Mouse (Mus musculus) midbrain, embryonic 15.5 days (tissue): Measurements from ENCODE around the gene Ugt1a10. TPM values are rescaled to one million over a fixed set of nuclear protein-coding genes. Genes with fewer than 3 reads are reported as not detected.
"Not testable (repeated sequence)": the region's sequence is repeated elsewhere in the genome, so short reads cannot be mapped to it uniquely, and the experiment has no call there.

Source experiments
- ATAC-seq: fragments of 200-750 bp; cut with Nextera tagmentation; replicated peaks from 2 replicates; pipeline ENCODE4 v1.8.0; 2017; ENCODE audit warnings: moderate TSS enrichment
- H3K27ac ChIP-seq: fragments of 300-500 bp; sonication (generic); 2 replicates; pipeline ENCODE4 v1.5.1; 2015; ENCODE audit warnings: mild to moderate bottlenecking, inconsistent platforms
- H3K27me3 ChIP-seq: fragments of 300-500 bp; sonication (generic); replicated peaks from 2 replicates; pipeline ENCODE4 v1.6.1; 2015; ENCODE audit warnings: inconsistent platforms
- H3K36me3 ChIP-seq: fragments of 300-500 bp; sonication (generic); replicated peaks from 2 replicates; pipeline ENCODE4 v1.6.1; 2015; ENCODE audit warnings: inconsistent platforms
- H3K4me1 ChIP-seq: fragments of 300-500 bp; sonication (generic); 2 replicates; pipeline ENCODE4 v1.6.1; 2015; ENCODE audit warnings: inconsistent platforms
- H3K4me2 ChIP-seq: fragments of 300-500 bp; sonication (generic); 2 replicates; pipeline ENCODE4 v1.6.1; 2015; ENCODE audit warnings: inconsistent platforms, mild to moderate bottlenecking, moderate library complexity
- H3K4me3 ChIP-seq: fragments of 300-500 bp; sonication (generic); 2 replicates; pipeline ENCODE4 v1.5.1; 2015; ENCODE audit warnings: mild to moderate bottlenecking, inconsistent platforms
- H3K9ac ChIP-seq: fragments of 300-500 bp; sonication (generic); 2 replicates; pipeline ENCODE4 v1.6.1; 2015; ENCODE audit warnings: mild to moderate bottlenecking, inconsistent platforms
- H3K9me3 ChIP-seq: fragments of 300-500 bp; sonication (generic); 2 replicates; pipeline ENCODE4 v1.6.1; 2016; ENCODE audit warnings: inconsistent platforms
- WGBS: fragments of 180-500 bp; shearing (Covaris S2); methylation state at CpG from one replicate; pipeline ENCODE4 v1.1.7; 2015; ENCODE audit warnings: mixed read lengths; 5-methylcytosine and 5-hydroxymethylcytosine counted together
- polyA plus RNA-seq: library from polyadenylated mRNA; unstranded; fragments of >200 nt; fragmentation: Nextera tagmentation; extraction: Ambion mirVana; gene quantifications from 2 replicates; pipeline ENCODE4 v1.2.1, GENCODE M21; 2015

The Ugt1a10 gene
- polyA plus RNA-seq, 1 experiment from 2014 or later, result not detected

DNA sequence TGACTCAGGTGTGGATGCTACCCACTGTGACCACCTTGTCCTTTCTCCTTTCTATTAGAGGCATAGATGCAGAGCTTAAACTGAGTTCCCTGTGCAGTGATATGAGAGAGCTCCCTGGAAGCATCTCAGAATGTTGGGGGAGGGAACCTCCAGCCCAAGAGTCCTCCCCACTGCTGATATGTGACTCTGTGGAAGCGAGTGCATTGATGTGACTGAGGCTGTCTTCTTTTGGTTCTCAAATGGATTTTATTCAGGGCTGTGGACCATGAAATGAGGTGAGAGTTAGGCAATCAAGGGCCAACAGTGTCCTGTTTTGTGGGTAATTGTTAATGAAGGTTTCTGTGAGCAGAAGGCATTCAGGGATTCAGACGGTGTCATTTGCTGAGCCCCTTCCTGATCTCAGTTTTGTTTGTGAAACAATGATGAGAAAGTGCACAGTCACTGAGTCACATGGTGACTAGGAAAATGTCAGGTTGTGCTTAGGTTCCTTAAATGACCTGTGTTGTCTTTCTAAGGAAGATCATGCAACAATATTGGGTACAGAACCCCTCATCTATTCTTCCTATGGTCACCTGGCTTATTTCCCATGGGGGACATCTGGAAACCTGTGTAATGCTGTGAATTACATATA, 11.4 kb downstream of the Ugt1a10 start:
- H3K36me3 ChIP-seq, H3K4me1 ChIP-seq, H3K27ac ChIP-seq, H3K27me3 ChIP-seq, H3K9me3 ChIP-seq, H3K9ac ChIP-seq, H3K4me3 ChIP-seq, H3K4me2 ChIP-seq, ATAC-seq: not testable (repeated sequence)
- WGBS, result 54% methylated on average over 2 of the region's 2 CpGs

GRCm38 (mm10) chr1:88070495-88070894, 15.3 kb downstream of the Ugt1a10 start, which contains the start of gene Ugt1a9:
Gene Ugt1a9 (plus strand): TSS chr1:88070800.
- Histone ChIP-seq H3K4me2 (no peak within 1 kb of the TSS), H3K9ac (no peak within 1 kb of the TSS), H3K27ac (no peak within 1 kb of the TSS), H3K4me1 (no peaks in the 10 kb centered on the region), H3K4me3 (no peak within 1 kb of the TSS), H3K9me3 (no peaks in the 10 kb centered on the region), H3K36me3 (no peaks in the 10 kb centered on the region), H3K27me3 (no peaks in the 10 kb centered on the region)
- WGBS, result 82% methylated on average over 2 of the region's 2 CpGs
- ATAC-seq, result no peak

GRCm38 (mm10) chr1:88070902-88071301, 15.7 kb downstream of the Ugt1a10 start:
- Histone ChIP-seq H3K9ac (no peak overlapping the region), H3K9me3 (no peaks in the 10 kb centered on the region), H3K4me3 (no peak overlapping the region), H3K4me1 (no peaks in the 10 kb centered on the region), H3K4me2 (no peak overlapping the region), H3K27ac (no peak overlapping the region), H3K36me3 (no peaks in the 10 kb centered on the region), H3K27me3 (no peaks in the 10 kb centered on the region)
- no peak for ATAC-seq
- 88% methylated on average over 4 of the region's 4 CpGs for WGBS

GRCm38 (mm10) chr1:88074471-88074870, 19.3 kb downstream of the Ugt1a10 start:
- H3K4me2 ChIP-seq, result no peak overlapping the region
- no peaks in the 10 kb centered on the region for H3K4me1 ChIP-seq
- H3K27ac ChIP-seq, result no peak overlapping the region
- H3K36me3 ChIP-seq, result no peaks in the 10 kb centered on the region
- no peaks in the 10 kb centered on the region for H3K9me3 ChIP-seq
- no peak for ATAC-seq
- WGBS, result 91% methylated on average over 2 of the region's 2 CpGs
- H3K9ac ChIP-seq, result no peak overlapping the region
- no peak overlapping the region for H3K4me3 ChIP-seq
- H3K27me3 ChIP-seq, result no peaks in the 10 kb centered on the region

GRCm38 (mm10) chr1:88077128-88077527, 21.9 kb downstream of the Ugt1a10 start:
- H3K4me1 ChIP-seq, result no peaks in the 10 kb centered on the region
- H3K9me3 ChIP-seq, result no peaks in the 10 kb centered on the region
- H3K9ac ChIP-seq, result no peak overlapping the region
- no peak overlapping the region for H3K4me2 ChIP-seq
- H3K4me3 ChIP-seq, result no peak overlapping the region
- no peaks in the 10 kb centered on the region for H3K27me3 ChIP-seq
- ATAC-seq, result no peak
- no peaks in the 10 kb centered on the region for H3K36me3 ChIP-seq
- H3K27ac ChIP-seq, result no peak overlapping the region
- 94% methylated on average over 1 of the region's 1 CpGs for WGBS

GRCm38 (mm10) chr1:88081670-88082069, 26.5 kb downstream of the Ugt1a10 start:
- ATAC-seq, result no peak
- H3K4me2 ChIP-seq, result no peak overlapping the region
- no peaks in the 10 kb centered on the region for H3K27me3 ChIP-seq

GRCm38 (mm10) chr1:88086125-88086524, 30.9 kb downstream of the Ugt1a10 start:
- Histone ChIP-seq H3K27ac (no peak overlapping the region), H3K4me3 (no peak overlapping the region), H3K27me3 (no peaks in the 10 kb centered on the region), H3K4me2 (no peak overlapping the region), H3K9me3 (no peaks in the 10 kb centered on the region), H3K9ac (no peak overlapping the region), H3K4me1 (no peaks in the 10 kb centered on the region), H3K36me3 (no peaks in the 10 kb centered on the region)
- 81% methylated on average over 1 of the region's 1 CpGs for WGBS
- no peak for ATAC-seq

More at GRCm38 (mm10) chr1:88081670-88082069, 26.5 kb downstream of the Ugt1a10 start:
- Histone ChIP-seq H3K36me3 (no peaks in the 10 kb centered on the region), H3K9ac (no peak overlapping the region), H3K9me3 (no peaks in the 10 kb centered on the region), H3K27ac (no peak overlapping the region), H3K4me1 (no peaks in the 10 kb centered on the region), H3K4me3 (no peak overlapping the region)
- 91% methylated on average over 1 of the region's 1 CpGs for WGBS

GRCm38 (mm10) chr1:88087513-88087912, 32.3 kb downstream of the Ugt1a10 start, which contains the start of gene Ugt1a8:
Gene Ugt1a8 (plus strand): TSS chr1:88087813.
- no peak within 1 kb of the TSS for H3K4me3 ChIP-seq
- H3K27me3 ChIP-seq, result no peaks in the 10 kb centered on the region
- no peak for ATAC-seq
- H3K4me1 ChIP-seq, result no peaks in the 10 kb centered on the region
- H3K9ac ChIP-seq, result no peak within 1 kb of the TSS
- 84% methylated on average over 3 of the region's 3 CpGs for WGBS
- no peaks in the 10 kb centered on the region for H3K36me3 ChIP-seq
- no peak within 1 kb of the TSS for H3K27ac ChIP-seq
- H3K9me3 ChIP-seq, result no peaks in the 10 kb centered on the region
- H3K4me2 ChIP-seq, result no peak within 1 kb of the TSS

DNA sequence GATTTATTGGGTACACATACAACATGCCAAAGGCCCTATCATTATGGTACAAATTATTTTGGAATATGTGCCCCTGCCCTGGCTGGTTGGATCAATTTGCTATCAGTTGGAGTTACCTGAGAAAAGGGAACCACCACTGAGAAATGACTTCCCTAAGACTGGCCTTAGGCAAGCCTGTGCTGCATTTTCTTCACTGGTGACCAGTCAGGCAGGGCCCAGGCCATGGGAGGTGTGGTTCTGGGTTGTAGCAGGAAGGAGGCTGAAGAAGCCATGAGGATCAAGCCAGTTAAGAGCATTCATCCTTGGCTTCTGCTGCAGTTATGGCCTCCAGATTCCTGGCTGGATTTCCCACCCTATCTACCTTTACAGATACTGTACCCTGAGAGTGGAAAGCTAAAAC, 37.2 kb downstream of the Ugt1a10 start:
- no peak overlapping the region for H3K4me2 ChIP-seq
- H3K36me3 ChIP-seq, result no peaks in the 10 kb centered on the region
- no peaks in the 10 kb centered on the region for H3K27me3 ChIP-seq
- ATAC-seq, result no peak
- H3K9me3 ChIP-seq, result no peaks in the 10 kb centered on the region
- no peaks in the 10 kb centered on the region for H3K4me1 ChIP-seq
- H3K9ac ChIP-seq, result no peak overlapping the region
- no peak overlapping the region for H3K4me3 ChIP-seq
- H3K27ac ChIP-seq, result no peak overlapping the region

- H3K9ac ChIP-seq, H3K4me1 ChIP-seq, H3K36me3 ChIP-seq, H3K27me3 ChIP-seq, H3K4me3 ChIP-seq, ATAC-seq, H3K27ac ChIP-seq, H3K9me3 ChIP-seq, H3K4me2 ChIP-seq: not testable (repeated sequence)
- WGBS, result 70% methylated on average over 3 of the region's 3 CpGs
These were observed 39.1 kb downstream of the Ugt1a10 start for GRCm38 (mm10) chr1:88094270-88094676.

GRCm38 (mm10) chr1:88094941-88095492, 39.8 kb downstream of the Ugt1a10 start, which contains the start of gene Ugt1a7c:
Gene Ugt1a7c (plus strand): TSS chr1:88095062.
- no peak within 1 kb of the TSS for H3K27ac ChIP-seq
- no peak for ATAC-seq
- H3K9ac ChIP-seq, result no peak within 1 kb of the TSS
- H3K36me3 ChIP-seq, result no peaks in the 10 kb centered on the region
- WGBS, result 73% methylated on average over 10 of the region's 10 CpGs
- no peak within 1 kb of the TSS for H3K4me3 ChIP-seq
- H3K4me2 ChIP-seq, result no peak within 1 kb of the TSS
- H3K9me3 ChIP-seq, result no peaks in the 10 kb centered on the region
- no peaks in the 10 kb centered on the region for H3K4me1 ChIP-seq
- H3K27me3 ChIP-seq, result no peaks in the 10 kb centered on the region

DNA sequence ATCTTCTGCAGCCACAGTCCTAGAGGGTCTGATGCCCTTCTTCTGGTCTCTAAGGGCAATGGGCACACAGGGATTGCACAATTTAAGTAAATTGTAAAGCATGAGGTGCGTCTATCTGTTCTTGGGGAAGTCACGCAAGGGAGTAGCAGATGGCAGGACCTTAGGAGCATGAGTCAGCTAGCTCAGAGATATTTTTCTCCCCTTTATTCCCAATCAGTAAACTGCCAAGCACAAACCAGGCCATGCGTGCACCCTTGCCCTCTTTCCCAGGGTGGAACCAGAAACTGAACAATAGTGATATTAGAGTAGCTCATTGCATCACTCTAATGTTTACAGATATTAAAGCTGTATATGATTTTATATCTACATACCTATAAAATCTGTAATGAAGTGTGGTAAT, 43.4 kb downstream of the Ugt1a10 start:
- H3K9me3 ChIP-seq, ATAC-seq, H3K9ac ChIP-seq, H3K4me3 ChIP-seq, H3K27ac ChIP-seq, H3K4me2 ChIP-seq, H3K27me3 ChIP-seq, H3K36me3 ChIP-seq, H3K4me1 ChIP-seq: not testable (repeated sequence)
- 90% methylated on average over 3 of the region's 3 CpGs for WGBS

- not testable (repeated sequence) for H3K27ac ChIP-seq, H3K4me1 ChIP-seq, ATAC-seq, H3K4me3 ChIP-seq, H3K9ac ChIP-seq, H3K27me3 ChIP-seq, H3K9me3 ChIP-seq, H3K36me3 ChIP-seq, H3K4me2 ChIP-seq
- 93% methylated on average over 2 of the region's 2 CpGs for WGBS
These were observed 44.5 kb downstream of the Ugt1a10 start for GRCm38 (mm10) chr1:88099691-88100090.
